Mouse (Mus musculus) right cerebral cortex, postnatal 36 days (tissue): ENCODE results near the gene Crcp.
"Not testable (repeated sequence)": the region's sequence is repeated elsewhere in the genome, so short reads cannot be mapped to it uniquely, and the experiment has no call there.

Source experiments
- DNase-seq, 2 experiments: peaks; one replicate each; pipeline ENCODE4 v3.0.0; 2022; ENCODE audit warnings: low spot score in 2 of 2, mixed read lengths in 1 of 2

Gene Crcp

DNA sequence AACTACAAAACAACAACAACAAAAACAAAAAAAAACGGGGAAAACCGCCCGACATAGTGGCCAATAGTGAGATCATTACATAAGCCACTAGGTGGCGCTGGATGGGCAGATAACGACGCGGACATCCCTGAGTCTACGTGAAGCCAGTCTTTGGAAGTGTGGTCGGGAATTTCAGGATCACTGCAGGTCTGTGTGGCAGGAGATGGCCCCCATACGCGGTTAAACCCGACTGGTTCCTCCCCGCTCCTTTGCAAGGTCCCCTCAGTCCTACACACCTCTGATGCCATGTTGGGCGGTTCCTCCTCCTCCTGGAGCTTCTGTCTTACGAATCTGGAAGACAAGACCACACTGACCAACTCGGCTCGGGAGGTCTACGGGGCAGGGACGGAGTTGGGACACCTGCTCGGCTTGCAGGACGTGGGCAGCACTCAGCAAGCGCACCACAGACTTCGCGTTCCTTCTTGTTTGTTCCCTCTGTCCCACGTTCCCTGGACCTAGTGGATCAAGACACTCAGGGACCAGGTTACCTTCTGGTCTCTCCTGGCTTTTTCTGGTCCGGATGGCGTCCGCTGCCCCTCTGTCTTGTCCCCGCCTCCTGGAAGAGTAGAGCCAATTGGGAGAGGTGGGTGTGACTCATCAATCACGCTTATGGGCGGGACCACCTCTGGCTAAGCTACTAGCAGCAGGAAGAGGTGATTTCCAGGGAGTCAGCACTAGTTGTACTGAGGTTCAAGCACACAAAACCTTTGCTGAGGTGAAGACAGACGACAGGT, 5.1 kb upstream of the Crcp start:
- peak; percentile 57 to 63 for DNase-seq

DNA sequence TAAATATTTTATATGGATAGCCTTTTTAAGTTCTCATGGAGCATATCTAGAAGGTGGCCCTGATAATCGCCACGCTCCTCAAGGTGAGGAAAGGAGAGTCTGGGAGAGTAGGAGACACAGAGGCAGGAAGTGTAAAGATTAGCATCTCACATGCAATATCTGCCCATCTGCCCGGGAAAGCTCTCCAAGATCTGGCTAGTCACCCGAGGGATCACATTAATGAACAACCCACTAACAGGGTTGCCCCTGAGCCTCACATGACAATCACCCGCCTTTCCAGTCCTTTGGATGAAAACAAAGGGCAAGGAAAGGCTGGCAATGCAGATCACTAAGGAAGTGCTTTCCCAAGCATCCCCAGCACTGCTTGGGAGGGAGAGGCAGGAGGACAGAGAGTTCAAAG, 2.0 kb upstream of the Crcp start:
- no peak for DNase-seq

GRCm38 (mm10) chr5:130027696-130028095, 1.4 kb upstream of the Crcp start:
- DNase-seq = no peak

DNA sequence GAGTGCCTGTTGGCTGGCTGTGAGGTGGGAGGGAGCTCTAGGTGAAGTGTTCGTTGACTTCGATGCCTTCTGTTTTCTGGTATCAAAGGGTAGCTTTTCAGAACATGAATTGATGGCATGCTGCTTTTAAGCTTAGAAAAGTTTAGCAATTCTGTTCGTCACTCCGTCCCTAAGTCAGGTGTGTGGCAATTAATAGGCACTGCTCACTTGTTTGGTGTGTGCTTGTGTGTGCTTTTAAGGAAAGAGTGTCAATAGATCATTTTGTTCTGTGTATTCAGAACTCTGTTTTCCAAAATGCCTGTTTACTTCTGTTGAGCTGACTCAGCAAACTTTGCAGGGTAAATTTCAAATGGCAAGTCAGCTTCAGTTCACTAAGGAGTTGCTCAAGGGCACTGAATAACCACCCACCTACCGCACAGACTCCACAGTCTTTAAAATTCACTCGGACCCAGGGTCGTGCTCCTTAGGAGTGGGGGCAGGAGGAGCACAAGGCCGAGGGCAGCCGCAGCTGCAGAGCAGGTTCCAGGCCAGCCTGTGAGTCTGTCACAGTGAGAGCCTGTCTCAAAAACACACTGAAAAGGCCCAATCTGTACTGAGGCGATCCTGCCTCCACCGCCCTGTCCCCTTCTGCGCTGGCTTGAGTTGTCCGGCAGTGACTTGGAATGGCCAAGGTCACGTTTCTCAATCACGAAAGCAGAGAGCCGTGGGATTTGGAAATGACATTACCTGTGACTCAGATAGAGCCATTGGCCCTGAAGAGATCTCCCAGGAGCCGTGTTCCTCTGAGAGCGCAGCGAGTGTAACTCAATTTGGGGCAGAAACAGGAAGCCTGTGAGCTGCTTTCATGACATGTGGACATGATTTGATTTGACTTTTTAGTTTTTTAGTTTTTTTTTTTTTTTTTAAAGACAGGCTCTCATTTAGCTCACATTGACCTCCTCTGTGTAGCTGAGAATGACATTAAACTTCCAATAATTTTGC, 2.6 kb downstream of the Crcp start:
- DNase-seq = no peak

DNA sequence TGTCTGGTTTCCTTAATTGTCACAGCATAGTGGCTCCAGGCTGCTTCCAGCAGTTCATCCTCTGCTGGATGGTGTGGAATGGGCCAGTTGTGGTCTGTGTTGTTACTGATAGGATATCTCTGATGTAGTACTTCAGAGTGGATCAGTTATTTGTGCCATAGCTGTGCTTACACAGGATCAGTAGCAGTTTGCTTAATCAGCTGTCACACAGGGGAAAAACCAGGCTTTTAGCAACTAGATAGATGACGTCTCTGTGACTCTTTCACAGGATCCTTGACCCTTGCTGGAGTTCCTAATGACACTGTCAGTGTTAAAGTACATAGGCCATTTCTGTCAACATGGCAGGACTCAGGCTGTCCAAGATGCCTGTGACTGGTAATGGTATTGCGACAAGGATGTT, 4.8 kb downstream of the Crcp start:
- DNase-seq = no peak

DNA sequence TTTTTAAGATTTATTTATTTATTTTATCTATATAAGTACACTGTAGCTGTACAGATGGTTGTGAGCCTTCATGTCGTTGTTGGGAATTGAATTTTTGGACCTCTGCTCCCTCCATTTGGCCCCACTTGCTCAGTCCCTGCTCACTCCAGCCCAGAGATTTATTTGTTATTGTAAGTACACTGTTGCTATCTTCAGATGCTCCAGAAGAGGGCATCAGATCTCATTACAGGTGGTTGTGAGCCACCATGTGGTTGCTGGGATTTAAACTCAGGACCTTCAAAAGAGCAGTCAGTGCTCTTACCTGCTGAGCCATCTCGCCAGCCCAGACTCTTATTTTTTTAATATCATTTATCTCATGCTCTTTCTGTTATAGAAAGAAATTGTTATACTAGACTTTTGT, 7.2 kb downstream of the Crcp start:
- DNase-seq = not testable (repeated sequence)

GRCm38 (mm10) chr5:130037752-130038455, 8.8 kb downstream of the Crcp start:
- DNase-seq = peak; percentile 19 to 31

- no peak for DNase-seq
Measured at GRCm38 (mm10) chr5:130040797-130041196, 11.7 kb downstream of the Crcp start.

DNA sequence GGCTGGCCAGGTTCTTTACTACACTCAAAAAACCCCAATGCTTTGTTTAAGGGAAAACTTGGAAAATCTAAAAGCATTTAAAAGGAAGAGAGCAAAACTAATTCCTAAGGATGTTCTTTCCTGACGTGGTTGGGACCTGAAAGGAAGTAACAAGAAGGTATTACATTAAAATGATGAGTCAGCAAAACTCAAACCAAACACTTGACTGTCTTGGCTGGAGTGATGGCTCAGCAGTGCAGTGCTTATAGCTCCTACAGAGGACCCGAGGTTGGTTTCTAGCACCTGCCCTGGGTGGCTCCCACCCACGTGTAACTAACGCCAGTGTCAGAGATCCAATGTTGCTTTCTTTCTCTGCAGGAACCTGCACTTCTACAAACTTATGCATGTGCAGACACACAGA, 12.2 kb downstream of the Crcp start:
- DNase-seq = no peak

DNA sequence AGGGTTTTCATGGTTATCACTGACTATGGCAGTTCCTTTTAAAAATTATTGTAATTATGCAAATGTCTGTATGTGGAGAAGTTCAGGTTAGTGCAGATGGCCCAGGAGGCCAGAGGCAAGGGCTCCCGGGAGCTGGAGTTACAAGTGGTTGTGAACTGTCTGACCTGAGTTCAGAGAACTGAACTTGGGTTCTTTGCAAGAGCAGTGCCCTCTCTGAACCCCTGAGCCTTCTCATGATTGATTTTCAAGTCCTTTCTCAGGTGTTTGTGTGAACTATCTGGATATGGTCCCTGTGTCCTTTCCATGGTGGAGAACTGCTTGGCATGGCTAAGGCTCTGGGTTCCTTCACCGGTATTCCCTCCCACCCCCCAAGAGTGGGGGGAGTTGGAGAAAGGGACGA, 14.7 kb downstream of the Crcp start:
- DNase-seq = no peak

GRCm38 (mm10) chr5:130044201-130044695, 15.2 kb downstream of the Crcp start:
- DNase-seq = peak; percentile 16 to 30

DNA sequence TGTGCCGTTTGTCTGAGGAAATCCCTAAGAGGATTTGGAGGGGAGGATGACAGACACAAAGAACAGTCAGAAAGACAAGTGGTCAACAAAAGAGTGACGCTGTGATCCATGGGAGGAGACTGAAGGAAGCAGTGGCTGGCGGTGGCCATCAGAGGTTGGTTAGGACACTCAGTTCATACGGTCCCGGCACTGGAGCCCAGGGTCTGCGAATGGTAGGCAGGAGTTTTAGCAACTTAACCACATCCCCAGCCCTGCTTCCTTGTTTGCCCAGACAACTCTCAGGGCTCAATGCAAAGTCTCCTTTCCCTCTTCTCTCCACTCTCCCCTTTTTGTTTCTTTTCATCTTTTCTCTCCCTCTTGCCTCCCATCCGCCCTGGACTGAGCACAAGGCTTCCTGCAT, 17.0 kb downstream of the Crcp start:
- DNase-seq = no peak

DNA sequence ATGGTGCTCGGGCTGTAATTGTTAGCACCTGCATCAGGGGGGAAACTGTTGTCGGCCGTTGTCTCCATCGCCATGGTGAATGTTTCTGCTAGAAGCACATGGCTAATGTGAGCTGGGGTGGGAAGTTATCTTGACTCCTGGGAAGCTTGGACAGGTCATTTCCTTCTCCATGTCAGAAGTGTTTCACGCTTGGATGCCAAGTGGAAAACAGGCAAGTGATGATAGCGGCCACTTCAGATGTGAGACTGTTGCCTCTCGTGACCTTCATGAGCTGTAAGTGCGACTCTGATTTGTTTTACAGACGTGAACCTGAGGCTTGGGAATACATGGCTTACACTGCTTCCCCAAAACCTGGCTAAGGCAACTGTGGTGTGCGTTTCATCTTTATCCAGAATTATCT, 17.5 kb downstream of the Crcp start:
- DNase-seq = no peak

DNA sequence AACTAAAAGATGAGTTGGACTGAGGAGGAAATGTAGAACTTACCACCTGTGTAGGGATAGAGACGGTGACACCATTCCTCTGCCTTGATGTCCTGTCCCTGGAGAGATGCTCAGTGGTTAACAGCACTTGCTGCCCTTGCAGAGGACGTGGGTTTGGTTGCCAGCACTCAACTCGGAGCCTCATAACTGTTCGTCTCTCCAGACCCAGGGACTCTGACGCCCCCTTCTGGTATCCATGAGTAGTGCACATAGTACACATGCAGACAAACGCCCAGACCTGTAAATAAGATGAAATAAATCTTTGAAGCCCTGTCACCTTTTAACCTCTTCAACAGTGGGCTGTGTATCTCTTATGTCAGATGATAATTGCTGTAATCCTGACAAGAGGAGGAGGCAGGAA, 17.9 kb downstream of the Crcp start:
- DNase-seq = no peak

DNA sequence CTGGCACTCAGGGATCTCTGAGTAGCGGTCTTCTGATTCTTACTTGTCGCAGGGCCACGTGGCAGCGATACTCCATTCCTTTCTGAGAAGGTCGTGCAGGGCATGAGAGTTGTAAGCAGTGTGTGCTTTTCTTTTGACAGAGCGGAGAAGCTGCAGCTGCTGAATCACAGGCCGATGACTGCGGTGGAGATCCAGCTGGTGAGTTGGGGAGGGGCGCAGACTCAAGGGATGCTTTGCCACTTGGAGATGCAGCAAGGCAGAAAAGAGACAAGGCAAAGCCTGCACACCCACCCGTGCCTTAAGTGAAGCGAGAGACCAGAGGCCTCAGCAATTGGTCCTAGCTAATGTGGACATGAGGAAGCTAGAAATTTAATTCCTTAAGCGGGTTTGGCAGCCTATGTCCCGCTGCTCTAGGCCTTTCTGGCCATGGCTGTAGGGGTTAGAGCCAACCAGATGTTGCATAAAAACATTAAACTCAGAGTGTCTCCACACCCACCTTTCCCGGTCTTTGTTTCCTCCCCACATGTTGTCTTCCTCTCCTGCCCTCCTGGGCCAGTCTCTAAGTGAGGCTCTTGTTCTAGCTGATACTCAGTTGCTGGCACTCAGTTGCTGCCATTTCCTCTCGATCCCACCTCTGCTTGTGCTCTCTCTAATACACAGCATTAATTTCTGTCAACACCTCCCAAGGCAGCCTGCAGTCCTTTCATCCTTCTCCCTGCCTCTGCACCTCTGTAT, 19.9 kb downstream of the Crcp start:
- no peak for DNase-seq

DNA sequence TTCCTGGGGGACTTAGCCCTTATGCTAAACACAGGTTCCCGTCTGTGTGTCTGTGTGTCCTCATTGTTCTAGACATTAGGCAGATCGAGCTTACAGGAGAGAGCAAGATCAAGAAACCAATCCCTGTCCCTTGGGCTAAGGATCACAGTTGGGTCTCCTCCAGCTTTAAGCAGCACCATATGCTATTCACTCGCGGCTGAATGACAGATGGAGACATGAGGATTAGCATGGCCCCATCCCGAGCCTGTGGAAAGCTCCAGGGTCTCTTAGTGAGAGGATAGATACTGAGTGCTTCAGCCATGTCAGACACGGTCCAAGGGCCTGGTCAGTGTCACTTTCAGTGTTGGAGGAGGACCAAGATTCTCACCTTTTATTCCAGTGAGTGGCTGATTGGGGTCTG, 21.3 kb downstream of the Crcp start:
- no peak for DNase-seq

DNA sequence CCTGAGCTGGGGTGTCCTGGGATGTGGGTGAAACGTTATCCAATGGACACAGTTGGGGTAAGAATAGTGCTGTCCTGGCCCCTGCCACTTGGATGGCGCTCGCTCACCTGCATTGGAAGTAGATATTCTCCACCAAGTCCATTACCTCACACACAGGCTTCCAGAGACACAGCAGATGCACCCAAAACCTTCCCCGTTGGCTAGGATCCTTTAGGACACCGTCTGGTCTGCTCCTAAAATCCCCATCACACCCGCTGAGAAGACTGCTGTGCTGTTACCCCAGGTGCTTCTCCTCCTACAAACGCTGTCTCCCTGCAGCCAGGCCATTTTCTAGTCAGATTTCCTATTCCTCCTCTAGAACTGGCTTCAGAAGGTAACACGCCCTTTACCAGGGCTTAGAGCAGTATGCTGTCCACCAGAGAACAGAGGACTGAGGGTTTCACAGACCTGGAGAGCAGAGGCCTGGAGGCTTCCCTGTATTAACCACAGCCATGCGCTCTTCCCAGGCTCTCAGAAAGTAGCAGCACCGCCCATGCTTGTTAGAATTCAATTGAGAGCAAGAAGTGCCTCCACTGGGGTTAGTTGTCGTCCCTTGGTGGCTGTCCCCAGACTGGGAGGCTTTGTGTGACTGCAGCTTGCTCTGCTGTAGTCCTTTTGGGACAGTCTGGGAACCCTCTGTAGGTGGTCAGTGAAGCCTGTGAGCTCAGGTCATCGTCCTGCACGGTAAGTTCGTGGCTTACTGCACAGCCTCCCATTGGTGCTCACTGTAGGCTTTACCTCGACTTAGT, 22.2 kb downstream of the Crcp start:
- DNase-seq = no peak

DNA sequence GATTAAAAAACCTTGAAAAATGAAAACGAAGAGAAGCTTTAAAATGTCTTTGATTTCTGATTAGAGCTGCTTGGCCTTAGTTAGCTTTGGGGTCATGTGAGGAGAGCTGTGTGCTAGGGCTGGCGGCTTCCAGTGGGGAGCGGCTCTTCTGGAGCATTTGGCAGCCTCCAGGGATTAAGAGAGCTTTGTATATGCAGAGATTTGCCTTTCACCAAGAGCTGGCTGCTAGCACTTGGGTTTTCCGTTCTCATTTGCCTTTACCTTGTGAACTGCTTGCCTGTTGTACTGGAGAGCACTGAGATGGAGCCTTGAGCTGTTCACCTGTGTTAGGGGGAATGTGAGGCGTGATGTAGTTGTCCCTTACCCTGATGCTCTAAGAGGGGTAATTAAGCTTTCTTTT, 23.4 kb downstream of the Crcp start:
- no peak for DNase-seq

DNA sequence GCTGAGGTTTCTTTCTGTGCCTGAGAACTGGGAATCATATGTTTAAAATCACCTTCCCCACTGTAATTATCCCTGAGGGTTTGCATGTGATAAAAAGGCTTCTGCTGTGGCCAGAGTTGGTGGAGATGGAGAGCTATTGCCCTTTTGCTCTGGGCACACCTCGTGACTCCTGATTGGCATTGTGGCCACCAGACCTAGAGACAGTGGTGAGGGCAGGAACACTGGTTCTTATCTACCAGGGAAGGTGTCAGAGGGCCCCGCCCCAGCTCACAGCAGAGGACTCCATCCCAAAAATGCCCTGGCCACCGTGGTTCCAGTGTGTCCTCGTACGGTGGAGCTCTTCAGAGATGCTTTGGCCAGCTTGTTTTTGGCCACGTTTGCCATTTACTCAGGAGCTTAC, 23.9 kb downstream of the Crcp start:
- DNase-seq = no peak

DNA sequence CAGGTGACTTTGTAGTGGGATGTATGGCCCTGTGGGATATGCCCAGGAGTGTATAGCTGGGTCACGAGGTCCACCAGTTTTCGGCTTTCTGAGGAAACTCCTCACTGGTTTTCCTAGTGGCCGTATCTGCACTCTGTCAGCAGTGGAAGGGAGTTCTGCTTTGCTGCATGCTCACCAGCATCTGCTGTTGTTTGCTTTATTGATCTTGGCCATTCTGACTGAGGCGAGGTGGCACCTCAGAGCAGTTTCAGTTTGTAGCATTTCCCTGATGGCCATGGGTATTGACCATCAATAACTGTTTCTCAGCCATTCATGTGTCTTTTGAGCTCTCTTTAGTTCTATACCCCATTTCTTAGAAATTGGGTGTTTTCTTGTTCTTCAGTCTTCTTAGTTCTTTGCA, 26.6 kb downstream of the Crcp start:
- no peak for DNase-seq

DNA sequence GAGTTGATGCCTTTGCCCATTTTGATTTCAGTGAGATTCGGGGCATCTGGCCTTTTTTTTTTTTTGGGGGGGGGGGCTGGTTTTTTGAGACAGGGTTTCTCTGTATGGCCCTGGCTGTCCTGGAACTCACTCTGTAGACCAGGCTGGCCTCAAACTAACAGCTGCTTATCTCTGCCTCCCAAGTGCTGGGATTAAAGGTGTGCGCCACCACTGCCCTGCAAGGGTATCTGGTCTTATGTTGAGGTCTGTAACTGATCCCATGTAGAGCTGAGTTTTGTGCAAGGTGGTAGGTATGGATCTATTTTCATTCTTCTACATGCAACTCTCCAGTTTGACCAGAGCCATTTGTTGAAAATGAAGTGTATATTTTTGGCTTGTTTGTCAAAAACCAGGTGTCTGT, 27.2 kb downstream of the Crcp start:
- no peak for DNase-seq
